Mouse (Mus musculus) E14TG2a.4 (cell line): ENCODE results near the gene Sh2d3c.

ENCODE experiments used
- CTCF ChIP-seq: conservative IDR thresholded peaks from 2 replicates; pipeline ENCODE4 v1.5.1; 2014; ENCODE audit warnings: low read length
- POU5F1 ChIP-seq: IDR thresholded peaks from 2 replicates; pipeline ENCODE4 v1.6.1; 2014; ENCODE audit warnings: low read length, borderline replicate concordance

- TF ChIP-seq POU5F1 (no peak), CTCF (no peak)
Measured at GRCm38 (mm10) chr2:32724832-32725790, 4.3 kb downstream of the Sh2d3c start.
